Mouse (Mus musculus): ENCODE measurements at regions not wholly inside any gene's neighbourhood (a gene's known extent, or its start where the extent isn't known, plus 50 kb on each side); places are given as distances from the start of the nearest gene placed in this dataset.
"Not testable (repeated sequence)": the region's sequence is repeated elsewhere in the genome, so short reads cannot be mapped to it uniquely, and the experiment has no call there.

- not testable (repeated sequence) for TF ChIP-seq POLR2A (IDR thresholded peaks at IDR 0.05; ENCODE audit: low read depth, low read length); CTCF (conservative IDR thresholded peaks at IDR 0.05; ENCODE audit: insufficient read depth, insufficient read length, low read depth, low read length)
These were observed 535.3 kb upstream of the N6amt1 start for GRCm38 (mm10) chr16:86818639-86819038.

All from kidney, adult 2 months (tissue).